Mouse (Mus musculus) layer of hippocampus, adult 8-10 months (tissue): ENCODE results near the gene Gm28230. TPM values are rescaled to one million over a fixed set of nuclear protein-coding genes. Genes with fewer than 3 reads are reported as not detected.

Source experiments
- DNase-seq, 2 experiments: peaks; one replicate each; pipeline ENCODE4 v3.0.0; 2022; ENCODE audit warnings: low spot score in 2 of 2
- microRNA-seq, 2 experiments: library from miRNA; unstranded; fragments of <30 nt; microRNA quantifications; one replicate each; pipeline ENCODE4 v1.2.0; 2022
- total RNA-seq, 4 experiments: library from RNA; stranded (reverse); gene quantifications; 2 replicates each; pipeline ENCODE4 v1.2.4; 2022

The Gm28230 gene
- total RNA-seq, 4 experiments from 2014 or later = not detected

DNA sequence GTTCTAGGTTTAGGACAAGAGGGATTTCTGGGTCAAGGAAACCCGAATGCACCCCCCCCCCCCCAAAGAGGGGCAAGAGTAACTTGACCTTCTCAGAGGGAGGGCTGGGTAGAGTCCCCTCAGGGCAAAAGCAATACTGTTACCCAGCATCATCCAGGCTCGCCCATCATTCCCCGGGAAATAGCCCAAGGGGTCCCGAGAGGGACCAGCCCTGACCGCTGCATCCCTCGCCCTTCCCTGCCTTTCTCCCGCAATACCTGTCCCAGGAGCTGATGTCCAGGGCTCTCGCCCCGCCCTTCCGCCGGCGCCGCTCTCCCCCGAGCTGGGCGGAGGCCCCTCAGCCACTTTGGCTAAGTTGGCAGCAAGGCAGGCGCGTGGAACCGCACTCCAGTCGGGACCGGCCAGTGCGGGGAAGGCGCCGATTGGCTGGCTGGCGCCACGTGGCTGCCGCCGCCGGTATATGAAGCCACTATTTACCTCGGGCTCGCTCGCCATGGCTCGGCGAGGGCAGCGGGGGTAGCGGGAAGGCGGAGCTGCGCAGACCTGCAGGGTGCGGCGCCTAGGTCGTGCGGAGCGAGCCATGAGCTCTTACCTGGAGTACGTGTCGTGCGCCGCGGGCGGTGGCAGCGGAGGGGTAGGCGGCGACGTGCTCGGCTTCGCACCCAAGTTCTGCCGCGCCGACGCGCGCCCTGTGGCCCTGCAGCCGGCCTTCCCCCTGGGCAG is 36.2 kb downstream of the Gm28230 start, which contains the start of gene Hoxd1:
Gene Hoxd1, plus strand, starts transcription at position 459 of the 723 bp plus-strand sequence.
- no peak for DNase-seq

- no peak for DNase-seq
Observed at GRCm38 (mm10) chr2:74763245-74763735, 36.8 kb downstream of the Gm28230 start.

- DNase-seq = no peak
Observed at GRCm38 (mm10) chr2:74763976-74764375, 37.4 kb downstream of the Gm28230 start.

DNA sequence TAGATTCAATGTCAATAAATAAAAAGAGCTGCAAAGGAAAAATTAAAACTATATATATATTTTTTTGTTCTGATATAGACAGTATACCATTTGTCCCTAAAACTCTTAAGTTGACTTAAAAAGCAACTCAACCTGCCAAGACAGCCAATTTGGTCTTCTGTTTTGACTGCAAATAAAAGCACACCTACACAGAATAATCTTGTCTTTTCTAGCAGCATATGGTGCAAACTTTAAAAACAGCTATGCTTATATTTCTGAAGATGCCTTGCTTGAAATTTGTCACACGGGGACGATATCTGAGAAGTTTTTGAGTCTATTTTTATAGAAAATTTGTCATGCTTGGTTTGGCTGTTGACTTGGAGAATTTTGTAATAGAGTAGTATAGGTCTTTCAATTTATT is 47.8 kb downstream of the Gm28230 start:
- no peak for DNase-seq

GRCm38 (mm10) chr2:74777536-74778275 is 51.2 kb downstream of the Gm28230 start:
- no peak for DNase-seq

- DNase-seq = no peak
Observed at GRCm38 (mm10) chr2:74781386-74781785, 54.9 kb downstream of the Gm28230 start.

- DNase-seq = no peak
Observed at GRCm38 (mm10) chr2:74795531-74795930, 69.0 kb downstream of the Gm28230 start.

Small RNA genes within 50 kb of the gene (microRNA-seq; reads per million reads assigned to microRNA genes)
- gene Gm44463 (0 reads per million in 2 experiments), gene Mir10b (71.1 to 114 reads per million in 2 experiments)

Other genes starting within 250 kb of the Gm28230 start
- gene Lnpk, start 147.3 kb upstream of the Gm28230 start, total RNA-seq = 10 to 100 TPM; 49.6 to 66.6 (median 60.5) TPM
- not detected for gene Evx2, start 67.2 kb upstream of the Gm28230 start, total RNA-seq
- gene Hoxd13, start 58.4 kb upstream of the Gm28230 start, total RNA-seq = not detected
- not detected for gene Hoxd12, start 51.7 kb upstream of the Gm28230 start, total RNA-seq
- not detected for gene Hoxd11, start 47.2 kb upstream of the Gm28230 start, total RNA-seq
- gene Hoxd10, start 34.8 kb upstream of the Gm28230 start, total RNA-seq = not detected
- gene Hoxd9, start 29.0 kb upstream of the Gm28230 start, total RNA-seq = not detected
- gene Hoxd8, start 22.1 kb upstream of the Gm28230 start, total RNA-seq = not detected
- gene Hoxd3, start 14.8 kb upstream of the Gm28230 start, total RNA-seq = not detected
- not detected for gene Hoxd4, start 14.8 kb upstream of the Gm28230 start, total RNA-seq
- under 1 TPM in 2 of 4 experiments, not detected in 2; 0.17 to 0.27 TPM for gene Hoxd1, start 36.3 kb downstream of the Gm28230 start, total RNA-seq
- gene Mtx2, start 99.1 kb downstream of the Gm28230 start, total RNA-seq = 10 to 100 TPM; 41.0 to 46.5 (median 43.9) TPM